Mouse (Mus musculus) stomach, embryonic 15.5 days (tissue): ENCODE data around the gene Psg18. TPM values are rescaled to one million over a fixed set of nuclear protein-coding genes. Genes with fewer than 3 reads are reported as not detected.
"Not testable (repeated sequence)": the region's sequence is repeated elsewhere in the genome, so short reads cannot be mapped to it uniquely, and the experiment has no call there.

ENCODE experiments used
- ATAC-seq: fragments of 200-750 bp; cut with Nextera tagmentation; 2 replicates; pipeline ENCODE4 v1.8.0; 2017; ENCODE audit warnings: low read depth, moderate number of reproducible peaks, moderate TSS enrichment; ENCODE audit not compliant: insufficient read depth, low FRiP score
- H3K27ac ChIP-seq: fragments of 300-500 bp; sonication (generic); 2 replicates; pipeline ENCODE4 v1.5.1; 2015; ENCODE audit warnings: mild to moderate bottlenecking, inconsistent platforms
- H3K27me3 ChIP-seq: fragments of 300-500 bp; sonication (generic); replicated peaks from 2 replicates; pipeline ENCODE4 v1.6.1; 2015; ENCODE audit warnings: inconsistent platforms
- H3K36me3 ChIP-seq: fragments of 300-500 bp; sonication (generic); 2 replicates; pipeline ENCODE4 v1.6.1; 2015; ENCODE audit warnings: inconsistent platforms
- H3K4me1 ChIP-seq: fragments of 300-500 bp; sonication (generic); 2 replicates; pipeline ENCODE4 v1.6.1; 2015; ENCODE audit warnings: inconsistent platforms
- H3K4me2 ChIP-seq: fragments of 300-500 bp; sonication (generic); 2 replicates; pipeline ENCODE4 v1.6.1; 2015; ENCODE audit warnings: mild to moderate bottlenecking, inconsistent platforms
- H3K4me3 ChIP-seq: fragments of 300-500 bp; sonication (generic); replicated peaks from 2 replicates; pipeline ENCODE4 v1.5.1; 2015; ENCODE audit warnings: inconsistent platforms
- H3K9ac ChIP-seq: fragments of 300-500 bp; sonication (generic); 2 replicates; pipeline ENCODE4 v1.6.1; 2015; ENCODE audit warnings: inconsistent platforms
- H3K9me3 ChIP-seq: fragments of 300-500 bp; sonication (generic); 2 replicates; pipeline ENCODE4 v1.6.1; 2016; ENCODE audit warnings: inconsistent platforms
- WGBS: fragments of 180-500 bp; shearing (Covaris S2); methylation state at CpG from one replicate; pipeline ENCODE4 v1.1.7; 2015; 5-methylcytosine and 5-hydroxymethylcytosine counted together
- polyA plus RNA-seq: library from polyadenylated mRNA; unstranded; fragments of >200 nt; fragmentation: Nextera tagmentation; extraction: Ambion mirVana; gene quantifications from 2 replicates; pipeline ENCODE4 v1.2.1, GENCODE M21; 2015

Gene Psg18
- not detected in 2 replicates for polyA plus RNA-seq

DNA sequence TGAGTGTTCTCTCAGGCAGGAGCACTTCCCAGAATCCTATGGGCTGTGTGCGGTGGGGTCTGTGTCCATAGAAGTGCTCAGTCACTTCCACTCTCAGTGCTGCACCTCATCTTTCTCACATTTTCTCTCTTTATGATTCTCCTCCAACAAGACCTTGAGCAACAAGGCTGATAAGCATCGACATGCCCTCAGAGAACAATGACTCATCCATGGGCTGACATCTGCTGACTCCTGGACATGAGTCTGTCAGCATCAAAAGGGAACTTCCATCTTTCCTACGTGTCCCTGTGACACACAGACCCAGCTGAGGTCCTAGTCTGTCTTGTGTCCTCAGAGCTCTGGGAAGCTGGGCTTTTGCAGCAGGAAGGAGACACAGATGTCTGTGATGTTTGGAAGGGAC lies at the start of gene Psg18:
Gene Psg18 (minus strand): TSS at position 101 of the 400 bp plus-strand sequence.
- not testable (repeated sequence) for H3K36me3 ChIP-seq, H3K27me3 ChIP-seq, H3K9ac ChIP-seq, ATAC-seq, H3K27ac ChIP-seq, H3K4me3 ChIP-seq, H3K4me1 ChIP-seq, H3K9me3 ChIP-seq, H3K4me2 ChIP-seq
- 69% methylated on average over 3 of the region's 3 CpGs for WGBS

DNA sequence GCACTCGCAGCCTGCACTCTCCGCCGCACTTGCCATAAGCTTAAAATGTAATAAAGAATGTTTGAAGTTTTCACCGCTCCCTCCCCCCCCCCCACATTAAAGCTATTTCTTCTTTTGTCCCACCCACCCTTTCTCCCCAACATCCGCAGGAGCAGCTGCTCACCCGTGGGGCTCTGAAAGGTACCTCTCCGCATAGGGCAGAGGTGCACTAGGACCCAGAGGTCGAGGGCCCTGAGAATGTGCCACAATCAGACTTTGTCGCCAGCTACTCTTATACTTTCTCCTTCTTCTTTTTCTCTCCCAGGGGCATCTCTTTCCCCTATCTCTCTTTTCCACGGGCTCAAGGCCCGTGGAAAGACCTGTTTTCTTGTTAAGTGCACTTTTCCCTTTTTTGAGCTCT lies 48.6 kb upstream of the Psg18 start:
- no peak overlapping the region for H3K4me2 ChIP-seq
- H3K36me3 ChIP-seq = no peaks in the 10 kb centered on the region
- no peak overlapping the region for H3K9ac ChIP-seq
- no peaks in the 10 kb centered on the region for H3K9me3 ChIP-seq
- no peak overlapping the region for H3K27ac ChIP-seq
- no peak for ATAC-seq
- no peaks in the 10 kb centered on the region for H3K4me1 ChIP-seq
- no peak overlapping the region for H3K4me3 ChIP-seq
- H3K27me3 ChIP-seq = no peaks in the 10 kb centered on the region
- 37% methylated on average over 10 of the region's 11 CpGs for WGBS

- no peak overlapping the region for H3K9ac ChIP-seq
- no peaks in the 10 kb centered on the region for H3K4me1 ChIP-seq
- H3K27ac ChIP-seq = no peak overlapping the region
- 0 out of 2 replicates have a peak overlapping the region, but pooled peaks have one; percentile 16 for H3K4me3 ChIP-seq
- no peak overlapping the region for H3K4me2 ChIP-seq
- H3K27me3 ChIP-seq = no peaks in the 10 kb centered on the region
- ATAC-seq = peak; percentile 22; the same call in 1 of the 2 replicates
- WGBS = 21% methylated on average over 30 of the region's 35 CpGs
- no peaks in the 10 kb centered on the region for H3K36me3 ChIP-seq
- H3K9me3 ChIP-seq = no peaks in the 10 kb centered on the region
These were observed 47.9 kb upstream of the Psg18 start for GRCm38 (mm10) chr7:18402527-18403237.

- not testable (repeated sequence) for ATAC-seq, H3K9me3 ChIP-seq, H3K36me3 ChIP-seq, H3K4me1 ChIP-seq, H3K27me3 ChIP-seq, H3K4me2 ChIP-seq, H3K4me3 ChIP-seq, H3K27ac ChIP-seq, H3K9ac ChIP-seq
- 62% methylated on average over 4 of the region's 4 CpGs for WGBS
These were observed 36.7 kb upstream of the Psg18 start for GRCm38 (mm10) chr7:18391483-18391882.

GRCm38 (mm10) chr7:18378295-18378694 lies 23.5 kb upstream of the Psg18 start:
- Histone ChIP-seq H3K9ac (no peak overlapping the region), H3K4me2 (no peak overlapping the region), H3K27ac (no peak overlapping the region), H3K4me3 (no peak overlapping the region), H3K9me3 (no peaks in the 10 kb centered on the region), H3K36me3 (no peaks in the 10 kb centered on the region), H3K4me1 (no peaks in the 10 kb centered on the region), H3K27me3 (no peaks in the 10 kb centered on the region)
- 56% methylated on average over 2 of the region's 2 CpGs for WGBS
- ATAC-seq = no peak

DNA sequence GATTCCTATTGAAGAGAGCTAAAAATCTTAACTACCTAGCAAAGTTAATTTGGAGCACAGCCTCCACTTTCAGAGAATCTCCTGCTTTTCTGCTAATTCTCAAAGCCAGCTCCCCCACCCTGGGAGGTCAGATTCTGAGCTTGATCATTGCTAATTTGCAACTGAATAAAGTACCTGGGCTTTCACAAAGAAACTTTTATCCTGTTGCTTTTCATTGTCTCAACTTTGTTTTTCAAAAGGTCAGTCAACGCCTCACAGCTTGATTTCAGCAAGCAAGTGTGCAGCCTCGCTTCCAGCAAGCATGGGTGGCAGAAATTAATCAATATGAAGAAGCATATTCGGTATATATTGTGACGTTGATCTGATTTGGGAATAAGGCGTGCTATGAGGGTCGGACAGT lies 19.4 kb downstream of the Psg18 start:
- H3K4me3 ChIP-seq, ATAC-seq, H3K9ac ChIP-seq, H3K36me3 ChIP-seq, H3K27ac ChIP-seq, H3K9me3 ChIP-seq, H3K27me3 ChIP-seq, H3K4me2 ChIP-seq, H3K4me1 ChIP-seq: not testable (repeated sequence)
- 73% methylated on average over 6 of the region's 6 CpGs for WGBS

Other genes starting within 250 kb of the Psg18 start
- gene Igfl3, start 178.5 kb downstream of the Psg18 start, polyA plus RNA-seq = not detected in 2 replicates
- not detected in 2 replicates for gene Mill1, start 109.7 kb downstream of the Psg18 start, polyA plus RNA-seq
- gene Psg28, start 77.0 kb upstream of the Psg18 start, polyA plus RNA-seq = not detected in 2 replicates
- gene Psg26, start 129.2 kb upstream of the Psg18 start, polyA plus RNA-seq = not detected in 2 replicates
- gene Psg25, start 177.3 kb upstream of the Psg18 start, polyA plus RNA-seq = 0.04 TPM in 1 of 2 replicates, not detected in the other
- gene Psg27, start 212.3 kb upstream of the Psg18 start, polyA plus RNA-seq = not detected in 2 replicates